Mouse (Mus musculus) telencephalon, adult 2 months (tissue): Measurements from ENCODE around the gene Prkar1b.

Experiments used
- DNase-seq: peaks from one replicate; pipeline ENCODE4 v3.0.0-alpha.2; 2011; ENCODE audit warnings: low read depth, low spot score

Prkar1b gene

GRCm38 (mm10) chr5:139066861-139067614 is 82.8 kb downstream of the Prkar1b start:
- no peak for DNase-seq

GRCm38 (mm10) chr5:139064611-139065010 is 85.2 kb downstream of the Prkar1b start:
- DNase-seq = no peak

GRCm38 (mm10) chr5:139061680-139062079 is 88.1 kb downstream of the Prkar1b start:
- no peak for DNase-seq

- DNase-seq = no peak
Measured at GRCm38 (mm10) chr5:139060460-139061051, 89.2 kb downstream of the Prkar1b start.

GRCm38 (mm10) chr5:139053176-139053575 is 96.6 kb downstream of the Prkar1b start:
- DNase-seq = no peak

- peak; percentile 58 for DNase-seq
Measured at GRCm38 (mm10) chr5:139051276-139051675, 98.5 kb downstream of the Prkar1b start.

- DNase-seq = peak; percentile 62
Measured at GRCm38 (mm10) chr5:139049367-139049766, 100.4 kb downstream of the Prkar1b start.

- peak; percentile 33 for DNase-seq
Measured at GRCm38 (mm10) chr5:139047171-139047570, 102.6 kb downstream of the Prkar1b start.

GRCm38 (mm10) chr5:139046636-139047035 is 103.2 kb downstream of the Prkar1b start:
- DNase-seq = no peak

GRCm38 (mm10) chr5:139043546-139043945 is 106.3 kb downstream of the Prkar1b start:
- DNase-seq = no peak

GRCm38 (mm10) chr5:139042299-139042698 is 107.5 kb downstream of the Prkar1b start:
- no peak for DNase-seq

GRCm38 (mm10) chr5:139035171-139035570 is 114.6 kb downstream of the Prkar1b start:
- DNase-seq = no peak

- DNase-seq = no peak
Measured at GRCm38 (mm10) chr5:139034746-139035145, 115.1 kb downstream of the Prkar1b start.

- DNase-seq = no peak
Measured at GRCm38 (mm10) chr5:139033406-139034317, 116.1 kb downstream of the Prkar1b start.

- no peak for DNase-seq
Measured at GRCm38 (mm10) chr5:139027603-139028002, 122.2 kb downstream of the Prkar1b start.

- DNase-seq = no peak
Measured at GRCm38 (mm10) chr5:139024351-139025105, 125.3 kb downstream of the Prkar1b start.

GRCm38 (mm10) chr5:139020595-139020994 is 129.2 kb downstream of the Prkar1b start:
- no peak for DNase-seq

GRCm38 (mm10) chr5:139017371-139018124 is 132.3 kb downstream of the Prkar1b start:
- no peak for DNase-seq

GRCm38 (mm10) chr5:139015097-139015496 is 134.7 kb downstream of the Prkar1b start:
- DNase-seq = no peak

- DNase-seq = no peak
Measured at GRCm38 (mm10) chr5:139010649-139011048, 139.2 kb downstream of the Prkar1b start.
